ENCODE assay signal across 9 mouse cellular contexts in the genomic region with DNA sequence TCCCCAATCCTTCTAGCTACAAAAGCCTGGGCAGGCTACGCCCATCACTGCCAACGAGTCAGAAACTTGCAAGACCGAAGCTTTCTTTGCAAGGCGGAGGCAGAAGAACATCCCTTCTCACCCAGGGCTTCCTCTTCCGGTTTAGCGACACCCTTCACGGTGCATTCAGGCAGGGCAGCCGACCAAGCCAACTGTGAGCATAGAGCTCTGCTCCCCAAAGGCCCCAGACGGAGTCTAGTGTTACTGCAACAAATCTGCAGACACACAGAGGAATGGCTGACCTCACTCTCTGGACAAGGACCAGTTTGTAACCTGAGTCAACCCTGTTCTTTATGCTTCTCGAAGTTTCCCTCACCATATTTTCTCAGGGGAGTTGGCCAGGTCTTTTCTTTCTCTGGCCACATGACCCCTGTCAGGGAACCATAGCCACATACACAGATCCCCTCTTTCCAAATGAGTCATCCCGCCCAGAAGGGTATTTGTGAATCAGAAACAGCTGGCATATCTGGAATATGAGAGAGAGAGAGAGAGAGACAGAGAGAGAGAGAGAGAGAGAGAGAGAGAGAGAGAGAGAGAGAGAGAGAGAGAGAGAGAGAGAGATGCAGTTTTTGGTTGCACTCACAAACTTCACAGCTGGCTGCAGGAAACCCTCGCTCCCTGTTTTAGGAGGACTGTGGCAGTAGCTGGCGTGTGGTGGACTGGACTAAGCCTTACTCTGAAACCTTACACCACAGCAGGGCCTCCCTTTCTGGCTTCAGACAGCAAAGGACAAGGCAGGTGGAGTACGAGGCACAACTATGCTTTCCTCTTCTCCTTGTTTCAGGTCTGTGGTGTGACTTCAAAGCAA. TPM values are rescaled to one million over a fixed set of nuclear protein-coding genes. Genes with fewer than 3 reads are reported as not detected.
DNase-seq lines count a peak whose midpoint lies in the region; ATAC-seq and TF ChIP-seq lines count a peak whose summit lies in the region.
"Had no signal": no experiment of that assay in that cellular context is flagged by ENCODE, and none has a peak within 500 bp of the region (broad histone marks: within the 10 kb centered on the region; RNA-seq: fewer than 3 reads in every experiment).

No protein-coding gene starts in this region.

- no peaks in the 10 kb centered on the region for H3K9me3 ChIP-seq in intestine, embryonic 16.5 days (ENCODE audit: control insufficient read depth, low read length)

- no peak overlapping the region for H3K4me3 ChIP-seq in intestine, embryonic 16.5 days (ENCODE audit: low read length)
- H3K4me3 ChIP-seq in layer of hippocampus, adult 2 months: no peak overlapping the region
- H3K4me3 ChIP-seq: erythroblast, embryonic 14.5 days had no signal

- peak; percentile 83 for DNase-seq in CD4-positive, CD25-positive, alpha-beta regulatory T cell, adult 2 months (ENCODE audit: low read depth, low spot score)
- peak; percentile 58 to 88 for DNase-seq in gastrocnemius, postnatal 4 days (ENCODE audit: low spot score in 2 of 2)
- DNase-seq in lung, postnatal 36 days: peak; percentile 76
- peak; percentile 84 to 85 for DNase-seq in spleen, postnatal 36 days (ENCODE audit: low spot score in 2 of 2)
- no peak for DNase-seq in layer of hippocampus, adult 2 months (ENCODE audit: low spot score in 2 of 2)

- peak overlapping the region; percentile 20; the same call in 1 of the 2 replicates for H3K4me2 ChIP-seq in intestine, embryonic 16.5 days (ENCODE audit: low read depth, low read length)

- no peaks in the 10 kb centered on the region for H3K36me3 ChIP-seq in intestine, embryonic 16.5 days (ENCODE audit: control insufficient read depth, insufficient read depth, low read length)

- TF ChIP-seq CTCF in layer of hippocampus, adult 2 months (conservative IDR thresholded peaks at IDR 0.05): no peak

- no peaks in the 10 kb centered on the region for H3K27me3 ChIP-seq in intestine, embryonic 16.5 days (replicated peaks; ENCODE audit: control insufficient read depth, insufficient read depth, low read length)

- peak; percentile 72 for ATAC-seq in activated CD4-positive, CD25-positive, alpha-beta regulatory T cell, adult 4 months
- ATAC-seq in intestine, embryonic 16.5 days: 0 out of 2 replicates have a peak, but pooled peaks have one; percentile 11
- ATAC-seq in erythroblast, adult 5-6 weeks (replicated peaks; ENCODE audit: low FRiP score, poor library complexity, severe bottlenecking): no peak

- no peak overlapping the region for H3K9ac ChIP-seq in intestine, embryonic 16.5 days (ENCODE audit: low read depth, low read length)

- WGBS in intestine, embryonic 16.5 days: 28% methylated on average over 14 of the region's 14 CpGs

- peak overlapping the region; percentile 81 for H3K27ac ChIP-seq in intestine, embryonic 16.5 days (ENCODE audit: low read length)
- H3K27ac ChIP-seq in layer of hippocampus, adult 2 months: no peak overlapping the region

- H3K4me1 ChIP-seq in intestine, embryonic 16.5 days (ENCODE audit: control insufficient read depth, insufficient read depth, low read length): peaks cover 23% of the 10 kb centered on the region

RNA-seq across cellular contexts. Expression of a gene that starts 2.9 kb away (rescaled TPM):
- 10 to 100 TPM; 44.3 to 47.1 TPM for polyA plus RNA-seq in activated CD4-positive, CD25-positive, alpha-beta regulatory T cell, adult 4 months (2017; shearing (Covaris generic))
- 100 to 1,000 TPM; 103 to 106 TPM for total RNA-seq in gastrocnemius, postnatal 4 days (2021)
- 74.8 and 77.0 TPM in 2 replicates for polyA plus RNA-seq in intestine, embryonic 16.5 days (2015; fragmentation: Nextera tagmentation; extraction: Ambion mirVana)
- 4.6 and 7.5 TPM in 2 replicates for total RNA-seq in erythroblast, adult 5-6 weeks (2015; ENCODE audit: low replicate concordance)
- 7.2 and 11.4 TPM in 2 replicates for total RNA-seq in erythroblast, adult 5-6 weeks (2017; ENCODE audit: low replicate concordance)
- 10 to 100 TPM; 56.4 to 61.1 TPM for total RNA-seq in layer of hippocampus, adult 2 months (2021)

RNA-seq across cellular contexts. Expression of a gene that starts 44.5 kb away (rescaled TPM):
- polyA plus RNA-seq in activated CD4-positive, CD25-positive, alpha-beta regulatory T cell, adult 4 months (2017; shearing (Covaris generic)): under 1 TPM in 1 of 2 experiments, not detected in 1; 0.13 TPM
- not detected for total RNA-seq in gastrocnemius, postnatal 4 days (2021)
- 3.6 and 4.2 TPM in 2 replicates for polyA plus RNA-seq in intestine, embryonic 16.5 days (2015; fragmentation: Nextera tagmentation; extraction: Ambion mirVana)
- not detected in 2 replicates for total RNA-seq in erythroblast, adult 5-6 weeks (2015; ENCODE audit: low replicate concordance)
- not detected in 2 replicates for total RNA-seq in erythroblast, adult 5-6 weeks (2017; ENCODE audit: low replicate concordance)
- total RNA-seq in layer of hippocampus, adult 2 months (2021): not detected
- polyA plus RNA-seq: erythroblast, embryonic 14.5 days had no signal

Comparison
In these comparisons a context has a peak if more than half of its experiments do, and no peak if none do; other contexts are left out.
1. DNase-seq: peak in CD4-positive, CD25-positive, alpha-beta regulatory T cell, adult 2 months (single experiment), gastrocnemius, postnatal 4 days (2 of 2), lung, postnatal 36 days (single experiment) and spleen, postnatal 36 days (2 of 2); none in layer of hippocampus, adult 2 months (0 of 2).
2. RNA of a gene that starts 2.9 kb away (total RNA-seq): 103 to 106 TPM in gastrocnemius, postnatal 4 days and 56.4 to 61.1 TPM in layer of hippocampus, adult 2 months; 4.6 to 11.4 TPM in erythroblast, adult 5-6 weeks; every median in the first group is over 4 times any median in the second.